Mouse (Mus musculus) activated CD4-positive, CD25-positive, alpha-beta regulatory T cell, adult 9 weeks (primary cell): ENCODE results near the gene Ihh. TPM values are rescaled to one million over a fixed set of nuclear protein-coding genes. Genes with fewer than 3 reads are reported as not detected.

ENCODE experiments used
- polyA plus RNA-seq: library from polyadenylated mRNA; unstranded; fragments of 100-300 nt; shearing (Covaris generic); gene quantifications from one replicate; pipeline ENCODE4 v1.2.1, GENCODE M21; 2017

Ihh gene
- polyA plus RNA-seq: not detected

DNA sequence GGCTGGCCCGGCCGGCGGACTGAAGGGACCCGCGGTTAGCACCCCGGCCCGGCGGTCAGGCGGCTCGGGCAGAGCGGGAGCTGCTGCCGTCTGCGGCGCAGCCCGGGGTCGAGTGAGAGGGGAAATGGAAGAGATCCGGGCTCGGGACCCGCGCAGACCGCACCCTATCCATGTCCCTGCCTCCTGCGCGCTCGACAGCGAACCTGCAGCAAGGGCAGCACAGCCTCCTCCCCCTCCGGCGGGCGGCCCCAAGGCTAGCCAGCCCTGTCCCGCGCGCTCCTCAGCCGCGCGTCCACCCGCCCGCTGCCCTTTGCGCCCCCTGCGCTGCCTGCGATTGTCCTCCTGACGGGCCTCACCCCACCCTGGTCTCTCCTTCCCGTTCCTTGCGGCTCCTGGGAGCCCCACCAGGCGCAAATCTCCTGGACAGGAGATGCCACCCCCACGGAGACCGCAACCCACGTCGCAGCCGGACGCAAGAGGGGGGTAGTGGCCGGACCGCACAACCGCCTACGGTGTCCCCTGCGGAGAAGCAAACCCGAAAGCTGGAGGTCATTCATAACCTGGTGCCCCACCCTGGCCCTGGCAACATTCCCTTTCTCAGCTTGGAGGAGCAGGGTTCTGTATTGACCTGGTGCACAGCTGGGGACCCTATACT is at the start of gene Ihh:
TSS of gene Ihh (minus strand) at position 117 of the 655 bp plus-strand sequence.

DNA sequence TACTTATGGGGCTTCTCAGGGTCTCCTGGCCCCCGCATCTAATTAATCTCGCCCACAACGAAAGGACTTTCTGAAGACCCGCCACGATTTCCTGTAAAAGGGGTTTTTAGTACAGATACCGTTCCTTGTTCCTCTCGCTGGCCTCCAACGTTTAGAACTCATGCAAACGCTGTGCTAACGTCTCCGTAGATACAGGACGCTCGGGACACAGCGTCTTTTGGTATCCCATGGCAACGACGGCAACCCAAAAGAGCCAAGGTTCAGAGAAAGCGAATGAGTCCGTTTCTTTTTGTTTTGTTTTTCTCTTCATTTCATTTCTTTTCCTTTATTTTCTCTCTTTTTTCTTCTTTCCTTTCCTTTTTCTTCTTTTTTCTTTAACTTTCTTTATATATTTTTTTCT is 16.1 kb downstream of the Ihh start, which contains the start of gene Cfap65:
TSS of gene Cfap65 (minus strand) at position 198 of the 400 bp plus-strand sequence.

Other genes with a start within 250 kb of the Ihh start
- gene Cyp27a1, start 238.1 kb downstream of the Ihh start, polyA plus RNA-seq: 0.40 TPM
- not detected for gene Prkag3, start 202.5 kb downstream of the Ihh start, polyA plus RNA-seq
- not detected for gene Wnt6, start 179.8 kb downstream of the Ihh start, polyA plus RNA-seq
- 0.29 TPM for gene Wnt10a, start 160.2 kb downstream of the Ihh start, polyA plus RNA-seq
- not detected for gene Cdk5r2, start 96.7 kb downstream of the Ihh start, polyA plus RNA-seq
- not detected for gene Fev, start 66.3 kb downstream of the Ihh start, polyA plus RNA-seq
- gene Cryba2, start 58.5 kb downstream of the Ihh start, polyA plus RNA-seq: not detected
- gene Cfap65, start 16.1 kb downstream of the Ihh start, polyA plus RNA-seq: 0.09 TPM
- 9.5 TPM for gene Nhej1, start 173.5 kb upstream of the Ihh start, polyA plus RNA-seq
- gene Slc23a3, start 182.2 kb upstream of the Ihh start, polyA plus RNA-seq: 0.35 TPM
- gene Cnppd1, start 191.0 kb upstream of the Ihh start, polyA plus RNA-seq: 173 TPM
- gene Retreg2, start 191.1 kb upstream of the Ihh start, polyA plus RNA-seq: 17.2 TPM
- gene Zfand2b, start 217.0 kb upstream of the Ihh start, polyA plus RNA-seq: 70.6 TPM
- 4.2 TPM for gene Abcb6, start 228.7 kb upstream of the Ihh start, polyA plus RNA-seq
- 49.8 TPM for gene Ankzf1, start 240.5 kb upstream of the Ihh start, polyA plus RNA-seq
- 25.5 TPM for gene Atg9a, start 240.5 kb upstream of the Ihh start, polyA plus RNA-seq